Mouse (Mus musculus) right cerebral cortex, postnatal 14 days (tissue): Measurements from ENCODE around the gene Copz2.

ENCODE experiments used
- DNase-seq: peaks from one replicate; pipeline ENCODE4 v3.0.0; 2022

Gene Copz2

DNA sequence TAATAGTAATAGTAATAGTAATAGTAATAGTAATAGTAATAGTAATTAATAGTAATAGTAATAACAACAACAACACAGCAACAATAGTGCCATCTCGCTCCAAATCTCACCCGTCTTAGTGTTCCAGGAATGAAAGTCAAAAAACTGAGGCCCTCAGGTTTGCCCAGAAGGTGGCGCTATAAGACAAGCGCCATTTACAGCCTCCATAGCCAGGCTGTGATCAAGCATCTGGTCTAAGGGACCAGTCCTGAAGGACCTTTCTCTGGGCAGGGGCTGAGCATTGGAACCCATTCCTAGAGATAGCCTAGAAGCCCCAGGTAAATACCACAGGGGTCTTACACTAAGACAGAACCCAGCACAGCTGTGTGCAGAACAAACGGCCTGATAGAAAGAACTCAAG lies 17.5 kb downstream of the Copz2 start:
- DNase-seq: peak; percentile 62

DNA sequence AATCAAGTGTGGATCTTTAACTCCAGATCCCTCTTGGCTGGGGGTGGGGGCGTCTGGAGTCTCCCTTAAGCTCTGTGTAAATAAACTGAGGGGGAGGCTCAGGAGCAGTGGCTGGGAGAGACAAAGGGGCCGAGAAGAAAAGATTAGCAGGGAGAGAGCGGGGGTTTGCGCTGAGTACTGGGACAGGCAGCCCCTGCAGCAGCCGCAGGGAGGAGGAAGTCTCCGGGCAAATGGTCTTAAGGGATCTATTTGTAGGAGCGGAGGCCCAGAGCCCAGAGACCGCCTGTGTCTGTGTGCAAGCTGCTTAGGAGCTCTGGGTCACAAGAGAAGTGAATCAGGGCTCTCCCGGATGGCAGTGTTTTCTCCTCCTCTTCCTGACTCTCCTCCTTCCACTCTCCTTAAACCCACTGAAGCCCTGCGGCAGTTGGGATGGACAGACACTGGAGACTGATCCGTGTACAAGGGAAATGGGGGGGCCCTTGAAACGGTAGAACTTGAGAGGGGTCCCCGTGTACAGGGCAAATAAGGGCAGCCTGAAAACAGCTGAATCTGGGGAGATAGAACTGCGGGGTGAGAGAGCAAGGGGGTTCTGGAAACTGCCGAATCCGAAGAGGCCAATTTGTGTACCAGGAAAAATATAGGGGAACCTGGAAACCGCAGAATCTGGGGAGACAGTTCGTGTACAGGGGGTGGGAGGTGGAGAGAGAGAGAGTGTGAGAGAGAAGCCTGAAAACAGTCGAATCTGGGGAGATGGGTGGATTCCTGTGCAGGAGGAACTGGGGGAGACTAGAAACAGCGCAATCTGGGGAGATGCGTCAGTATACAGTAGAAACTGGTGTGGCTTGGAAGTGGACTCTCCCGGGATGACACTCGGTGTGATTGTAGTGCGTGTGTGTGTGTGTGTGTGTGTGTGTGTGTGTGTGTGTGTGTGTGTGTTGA lies 23.0 kb downstream of the Copz2 start:
- DNase-seq: peak; percentile 32

DNA sequence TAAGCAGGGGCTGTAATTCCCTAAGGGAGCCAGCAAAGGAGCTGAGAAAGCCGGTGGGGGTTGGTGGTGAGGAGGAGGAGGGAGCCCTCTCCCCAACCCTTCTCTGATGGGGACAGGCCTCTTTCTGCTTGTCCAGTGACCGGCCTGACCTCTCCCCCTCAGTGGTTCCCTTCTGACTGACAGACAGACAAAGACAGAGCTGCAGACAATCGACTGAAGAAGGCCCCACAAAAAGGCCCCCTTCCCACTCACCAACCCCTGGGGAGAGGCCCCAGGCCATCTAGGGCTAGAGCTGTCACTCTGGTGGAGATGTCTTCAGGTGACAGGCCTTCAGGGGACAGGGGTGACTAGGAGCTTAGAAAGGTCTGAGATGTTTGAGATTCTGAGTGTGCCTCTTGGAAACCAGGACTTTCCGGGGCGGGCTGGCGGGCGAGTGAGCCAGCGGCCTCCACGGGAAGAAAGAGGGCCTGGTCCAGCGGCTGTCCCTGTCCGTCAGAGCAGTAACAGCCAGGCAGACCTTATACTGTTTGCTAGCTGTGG lies 24.0 kb downstream of the Copz2 start:
- peak; percentile 34 for DNase-seq

DNA sequence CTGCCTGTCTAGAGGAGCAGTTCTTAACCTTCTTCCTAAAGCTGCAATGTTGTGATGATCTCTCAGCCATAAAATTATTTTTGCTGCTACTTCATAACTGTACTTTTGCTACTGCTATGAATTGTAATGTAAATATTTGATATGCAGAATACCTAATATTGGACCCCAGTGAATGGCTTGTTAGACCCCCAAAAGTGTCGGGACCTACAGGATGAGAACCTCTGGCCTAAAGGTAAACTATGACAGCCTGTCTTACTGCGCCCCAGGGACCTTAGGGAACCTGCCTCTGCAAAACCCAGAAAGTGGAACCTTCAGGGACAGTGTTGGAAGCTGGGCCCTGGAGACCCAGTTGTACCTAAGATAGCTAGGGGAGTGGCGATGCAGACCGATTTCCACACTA lies 25.6 kb downstream of the Copz2 start:
- no peak for DNase-seq

DNA sequence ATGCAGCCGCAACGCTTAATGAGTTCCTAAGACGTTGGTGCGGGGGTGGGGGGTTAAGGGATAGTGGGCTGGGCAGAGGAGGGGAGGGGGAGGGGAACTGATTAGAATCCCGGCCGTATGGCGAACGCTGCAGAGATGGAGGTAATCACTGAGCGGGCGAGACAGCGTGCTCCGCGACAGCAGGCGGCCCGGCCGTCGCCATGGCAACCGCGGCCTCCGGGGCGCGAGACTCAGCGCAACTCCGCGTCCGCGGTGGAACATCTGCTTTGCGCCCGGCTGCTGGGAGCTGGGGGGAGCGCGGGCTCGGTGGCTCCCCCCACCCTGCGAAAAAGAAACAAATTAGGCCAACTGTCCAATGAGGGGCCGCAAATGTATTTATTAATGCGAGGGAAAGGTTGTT lies 26.1 kb downstream of the Copz2 start:
- DNase-seq: peak; percentile 91

DNA sequence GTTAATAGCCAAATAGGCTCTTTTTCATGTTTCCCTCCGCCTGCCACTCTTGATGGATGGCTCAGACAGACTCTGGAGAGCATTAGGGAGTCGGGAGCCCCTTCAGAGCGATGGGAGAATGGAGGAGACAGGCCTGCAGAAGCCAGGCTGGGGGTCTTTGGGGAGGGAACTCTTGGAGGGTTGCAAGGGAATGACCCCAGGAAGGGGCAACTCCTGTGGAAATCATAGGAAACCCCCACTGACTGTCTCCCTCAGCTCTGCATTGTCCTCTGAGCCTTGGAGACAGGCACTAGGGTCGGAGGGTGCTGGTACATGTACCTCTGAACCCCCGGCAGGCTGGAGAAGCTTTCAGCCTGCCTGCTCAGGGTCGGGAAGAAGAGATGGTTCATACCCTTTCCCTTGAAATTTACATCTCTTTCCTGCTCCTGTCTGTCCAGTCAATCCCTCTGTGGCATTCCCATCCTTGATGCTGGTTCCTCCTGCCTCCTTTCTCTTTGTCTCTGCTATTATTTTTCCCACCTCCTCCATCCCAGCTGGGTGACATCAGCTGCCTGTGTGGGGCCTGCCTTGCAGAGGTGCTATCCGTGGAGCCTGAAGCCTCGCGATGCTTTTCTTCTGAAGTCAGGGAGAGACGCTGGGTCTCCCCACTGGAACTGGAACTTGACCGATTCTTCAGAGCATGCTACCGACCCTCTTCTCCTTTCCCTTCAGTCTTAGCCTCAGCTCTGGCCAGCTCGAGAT lies 26.8 kb downstream of the Copz2 start:
- peak; percentile 42 for DNase-seq

DNA sequence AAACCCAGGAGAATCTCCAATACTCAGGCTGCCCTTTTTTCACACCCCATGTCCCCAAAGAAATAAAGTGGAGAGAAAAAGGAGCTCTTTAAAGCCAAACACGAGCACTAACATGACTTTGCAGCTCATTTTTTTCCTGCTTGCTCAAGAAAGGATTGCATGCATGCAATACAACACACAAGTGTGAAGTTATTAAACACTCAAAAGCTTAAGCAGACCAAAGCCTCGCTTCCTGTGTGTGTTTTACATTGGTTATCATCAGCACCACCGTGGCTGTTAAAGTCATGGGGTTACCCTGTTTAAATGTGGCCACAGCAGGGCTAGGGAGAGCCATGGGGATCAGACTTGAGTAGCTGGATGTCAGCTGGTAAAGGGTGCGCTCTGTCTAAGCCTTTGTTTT lies 27.4 kb downstream of the Copz2 start:
- no peak for DNase-seq

DNA sequence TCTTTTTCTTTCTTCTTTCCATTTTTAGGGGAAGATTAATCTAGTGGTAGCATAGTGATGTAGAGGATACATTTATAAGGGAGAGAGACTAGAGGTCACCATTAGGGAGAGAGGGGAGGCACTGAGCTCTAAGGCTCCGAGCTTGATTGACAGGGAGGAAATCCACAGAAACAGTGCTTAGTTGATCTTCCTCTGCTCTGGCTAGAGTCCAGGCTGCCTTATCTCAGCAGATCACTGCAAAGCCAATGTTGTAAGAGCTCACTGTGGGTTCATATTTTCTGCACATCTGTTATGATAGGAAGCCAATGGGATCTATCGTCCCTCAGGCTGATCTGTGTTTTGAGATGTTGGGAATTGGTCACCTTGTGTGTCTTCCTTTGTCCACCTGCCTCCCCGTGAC lies 29.0 kb downstream of the Copz2 start:
- no peak for DNase-seq

DNA sequence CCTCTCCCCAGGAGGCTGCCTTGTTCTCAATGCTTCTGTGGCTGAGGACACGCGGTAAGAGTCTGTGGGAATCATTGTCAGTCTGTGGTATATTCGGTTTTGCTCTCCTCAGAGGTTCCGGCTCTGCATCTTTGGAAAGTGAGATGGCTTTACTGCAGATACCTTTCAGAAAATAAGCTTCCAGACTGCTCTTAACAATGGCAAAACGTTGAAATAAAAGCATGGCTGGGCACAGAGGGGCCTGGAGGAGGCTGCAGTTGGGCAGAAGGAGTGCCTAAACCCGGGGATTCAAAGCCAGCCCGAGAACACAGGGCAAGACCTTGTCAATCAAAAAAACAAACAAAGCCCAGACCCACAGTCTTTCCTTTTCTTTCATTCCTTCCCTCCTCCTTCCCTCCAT lies 29.7 kb downstream of the Copz2 start:
- no peak for DNase-seq

DNA sequence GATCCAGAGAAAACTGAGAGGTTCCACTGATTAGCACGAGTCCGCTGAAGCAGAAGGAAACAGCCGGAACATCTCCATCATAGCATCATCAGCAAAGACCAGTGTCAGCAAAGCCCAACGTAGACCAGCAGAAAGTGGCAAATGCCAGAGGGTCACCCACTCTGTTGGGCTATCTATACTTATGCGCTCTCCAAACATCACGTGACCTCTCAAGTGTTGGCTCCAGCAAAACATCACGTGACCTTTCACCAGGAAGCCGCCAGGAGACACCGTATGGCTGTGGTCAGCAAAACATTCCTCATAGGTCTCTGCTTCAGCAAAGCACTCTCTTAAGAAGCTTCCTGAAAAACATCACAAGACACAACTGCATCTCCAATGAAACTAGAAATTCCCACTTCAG lies 30.6 kb downstream of the Copz2 start:
- no peak for DNase-seq

DNA sequence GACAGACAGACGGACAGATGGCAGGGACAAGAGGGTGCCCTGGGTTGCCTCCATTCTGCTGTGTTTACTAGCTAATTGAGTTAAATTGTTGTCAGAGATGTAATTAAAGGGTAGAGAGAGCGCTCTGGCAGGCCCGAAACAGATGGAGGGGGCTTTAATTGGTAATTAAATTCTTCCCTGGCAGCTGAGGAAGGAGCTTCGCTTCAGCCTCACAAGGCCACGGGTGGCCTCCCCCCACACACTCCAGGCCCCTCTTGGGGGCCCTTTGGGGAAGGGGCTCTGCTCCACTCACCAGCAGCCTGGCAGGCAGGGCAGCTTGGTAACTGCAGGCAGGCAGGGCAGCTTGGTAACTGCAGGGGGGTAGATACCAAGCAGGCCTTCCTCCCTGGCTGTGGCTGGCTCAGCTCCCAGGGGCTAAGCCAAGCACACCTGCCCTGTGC lies 36.3 kb downstream of the Copz2 start:
- no peak for DNase-seq

DNA sequence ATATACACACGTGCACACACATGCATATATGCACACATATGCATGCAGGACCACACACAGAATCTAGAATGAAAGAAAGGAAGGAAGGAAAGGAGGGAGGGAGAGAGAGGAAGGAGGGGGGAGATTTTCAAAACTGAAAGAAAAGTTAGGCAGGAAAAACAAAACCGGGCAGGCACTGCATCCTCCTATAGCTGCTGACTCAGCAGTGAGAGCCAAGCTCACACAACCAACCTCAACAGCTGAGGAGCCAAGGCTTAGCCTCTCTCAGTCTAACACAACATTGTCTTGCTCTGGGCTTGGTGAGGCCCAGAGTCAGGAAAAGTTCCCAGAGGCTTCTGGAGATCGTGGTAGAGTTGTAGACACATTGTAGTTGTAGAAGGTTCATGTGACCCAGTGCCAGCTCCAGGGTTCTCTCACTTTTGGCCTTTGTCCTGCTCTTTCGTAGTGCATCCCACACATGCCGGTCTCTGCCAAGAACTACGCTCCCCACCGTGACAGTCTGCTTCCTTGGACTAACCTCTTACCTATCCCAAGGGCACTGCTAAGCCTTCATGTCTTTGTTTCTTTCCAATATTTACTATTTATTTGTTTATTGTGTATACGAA lies 37.4 kb downstream of the Copz2 start:
- no peak for DNase-seq

DNA sequence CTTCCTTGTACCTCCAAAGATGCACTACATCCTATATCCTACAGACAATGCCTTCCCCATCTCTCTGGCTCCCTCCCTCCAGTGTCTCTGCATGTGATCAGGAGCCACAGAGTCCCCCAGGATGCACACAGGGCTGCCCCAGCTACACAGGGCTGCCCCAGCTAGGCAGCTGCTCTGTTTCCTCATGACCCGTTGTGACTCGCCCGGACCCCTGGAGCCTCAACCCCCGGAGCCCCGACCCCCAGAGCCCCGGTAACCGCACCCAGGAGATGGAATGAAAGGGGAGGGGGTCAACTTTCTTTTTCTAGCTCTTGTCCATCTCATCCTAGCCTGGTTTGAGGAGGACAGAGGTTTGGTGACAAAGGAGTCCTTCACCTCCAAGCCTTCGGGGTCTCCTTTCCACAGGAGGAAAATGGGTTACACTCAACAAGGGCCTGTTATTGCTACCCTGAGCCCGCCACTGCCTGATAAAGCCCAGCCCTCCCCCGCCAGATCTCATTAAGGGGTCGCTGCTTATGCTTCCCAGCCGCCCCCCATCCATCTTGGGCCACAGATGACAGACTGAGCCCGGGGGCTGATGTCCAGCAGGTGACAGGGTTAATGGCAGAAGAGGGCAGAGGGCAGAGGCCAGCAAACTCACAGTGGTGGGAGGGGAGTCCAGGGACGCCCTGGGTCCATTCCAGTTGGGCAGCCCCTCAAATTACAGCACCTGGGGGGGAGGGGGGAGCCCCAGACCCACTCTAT lies 42.3 kb downstream of the Copz2 start:
- no peak for DNase-seq

DNA sequence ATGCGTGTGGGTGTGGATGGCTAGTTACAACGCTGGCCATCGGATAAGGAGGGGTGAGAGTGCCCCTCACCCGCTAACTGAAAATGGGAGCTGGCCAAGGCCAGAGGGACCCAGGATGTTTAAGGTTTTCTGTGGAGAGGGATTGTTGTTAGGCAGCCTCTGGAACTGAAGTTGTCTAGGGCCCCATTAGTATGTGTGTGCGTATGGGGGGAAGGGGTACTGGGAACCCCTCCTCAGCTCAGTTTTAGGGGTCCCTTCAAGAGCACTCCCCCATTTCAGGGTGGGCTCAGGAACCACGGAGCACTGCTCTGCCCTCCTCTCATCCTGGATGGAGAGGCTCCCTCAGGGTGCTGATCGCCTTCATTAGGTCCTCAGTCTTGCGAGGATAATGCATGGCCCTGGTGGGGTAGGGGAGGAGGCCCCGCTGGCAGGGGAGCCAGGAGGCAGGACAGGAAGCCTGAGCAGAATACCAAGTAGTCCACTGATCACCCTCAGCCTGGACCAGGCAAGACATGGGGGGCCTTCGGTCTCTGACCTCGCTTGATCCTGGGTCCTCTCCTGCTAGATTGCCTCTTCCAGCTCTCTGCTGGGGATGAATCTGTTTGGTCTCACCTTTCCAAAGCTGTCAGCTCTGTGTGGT lies 43.7 kb downstream of the Copz2 start:
- DNase-seq: no peak

DNA sequence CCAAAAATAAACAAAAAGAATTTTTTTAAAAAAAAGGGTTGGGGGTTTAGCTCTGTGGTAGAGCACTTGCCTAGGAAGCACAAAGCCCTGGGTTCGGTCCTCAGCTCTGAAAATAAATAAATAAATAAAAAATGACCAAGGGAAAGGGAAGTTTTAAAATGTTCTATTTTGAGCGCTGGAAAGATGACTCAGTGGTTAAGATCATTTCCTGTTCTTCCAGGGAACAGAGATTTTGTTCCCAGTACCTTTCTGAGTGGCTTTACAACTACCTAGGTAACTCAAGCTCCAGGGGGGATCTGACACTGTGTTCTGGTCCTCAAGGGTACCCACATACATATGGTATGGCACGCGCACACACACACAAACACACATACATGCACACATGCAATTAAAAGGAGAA lies 46.2 kb downstream of the Copz2 start:
- DNase-seq: no peak

DNA sequence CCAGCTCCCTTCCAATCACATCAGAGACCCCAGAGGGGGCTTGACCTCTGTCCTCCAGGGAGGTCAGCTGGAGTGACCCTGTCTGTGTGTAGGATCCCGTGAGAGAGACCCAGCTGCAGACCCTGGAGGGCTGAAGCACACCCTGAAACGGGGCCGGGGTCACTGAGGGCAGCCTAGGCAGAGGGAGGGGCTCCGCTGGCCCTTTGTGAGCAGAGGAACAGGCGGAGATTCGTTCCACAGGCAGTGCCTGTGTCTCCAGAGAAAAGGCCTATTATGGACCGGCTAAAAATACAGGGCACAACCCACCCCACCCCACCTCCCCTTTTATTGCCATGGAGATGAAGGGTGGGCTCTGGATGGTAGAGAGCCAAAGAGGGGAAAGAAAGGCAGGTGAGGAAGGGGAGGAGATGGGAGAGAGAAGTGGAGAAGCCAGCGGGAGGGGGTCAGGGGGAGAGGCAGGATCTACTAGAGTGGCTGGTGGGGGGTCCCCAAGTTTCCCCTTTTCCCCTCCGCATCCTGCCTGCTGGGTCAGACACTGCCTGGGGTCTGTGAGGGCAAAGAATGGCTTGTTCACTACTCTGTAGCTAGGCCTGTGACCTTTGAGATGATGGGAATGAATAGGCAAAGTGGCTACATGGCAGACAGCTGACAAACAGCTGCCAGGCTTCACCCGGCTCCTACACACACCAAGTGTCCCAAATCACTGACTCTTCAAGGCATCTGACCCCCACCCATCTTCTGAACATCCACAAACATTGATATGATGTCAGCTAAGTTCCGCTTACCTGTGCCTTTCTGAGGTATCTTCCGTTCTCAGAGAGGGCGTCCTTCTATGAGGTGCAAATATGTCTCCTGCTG lies 50.0 kb downstream of the Copz2 start:
- DNase-seq: no peak

DNA sequence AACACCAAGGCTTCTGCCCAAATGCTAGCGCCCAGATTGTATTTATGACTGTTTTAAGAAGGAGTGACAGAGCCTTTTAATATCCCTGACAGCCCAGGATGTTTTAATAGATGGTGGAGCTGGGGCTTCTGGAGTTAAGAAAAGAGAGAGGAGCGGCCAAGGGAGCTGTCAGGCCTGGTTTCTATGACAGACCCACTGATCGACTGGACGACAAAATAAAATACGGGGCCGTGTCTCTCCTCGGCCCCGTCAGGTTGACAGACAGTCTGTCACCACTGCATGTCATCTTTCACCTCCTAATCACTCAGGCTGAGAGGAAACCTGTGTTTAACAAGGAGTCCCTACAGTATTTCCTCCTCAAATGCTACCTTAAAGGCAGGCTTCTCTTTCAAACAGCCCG lies 51.7 kb downstream of the Copz2 start:
- DNase-seq: no peak

DNA sequence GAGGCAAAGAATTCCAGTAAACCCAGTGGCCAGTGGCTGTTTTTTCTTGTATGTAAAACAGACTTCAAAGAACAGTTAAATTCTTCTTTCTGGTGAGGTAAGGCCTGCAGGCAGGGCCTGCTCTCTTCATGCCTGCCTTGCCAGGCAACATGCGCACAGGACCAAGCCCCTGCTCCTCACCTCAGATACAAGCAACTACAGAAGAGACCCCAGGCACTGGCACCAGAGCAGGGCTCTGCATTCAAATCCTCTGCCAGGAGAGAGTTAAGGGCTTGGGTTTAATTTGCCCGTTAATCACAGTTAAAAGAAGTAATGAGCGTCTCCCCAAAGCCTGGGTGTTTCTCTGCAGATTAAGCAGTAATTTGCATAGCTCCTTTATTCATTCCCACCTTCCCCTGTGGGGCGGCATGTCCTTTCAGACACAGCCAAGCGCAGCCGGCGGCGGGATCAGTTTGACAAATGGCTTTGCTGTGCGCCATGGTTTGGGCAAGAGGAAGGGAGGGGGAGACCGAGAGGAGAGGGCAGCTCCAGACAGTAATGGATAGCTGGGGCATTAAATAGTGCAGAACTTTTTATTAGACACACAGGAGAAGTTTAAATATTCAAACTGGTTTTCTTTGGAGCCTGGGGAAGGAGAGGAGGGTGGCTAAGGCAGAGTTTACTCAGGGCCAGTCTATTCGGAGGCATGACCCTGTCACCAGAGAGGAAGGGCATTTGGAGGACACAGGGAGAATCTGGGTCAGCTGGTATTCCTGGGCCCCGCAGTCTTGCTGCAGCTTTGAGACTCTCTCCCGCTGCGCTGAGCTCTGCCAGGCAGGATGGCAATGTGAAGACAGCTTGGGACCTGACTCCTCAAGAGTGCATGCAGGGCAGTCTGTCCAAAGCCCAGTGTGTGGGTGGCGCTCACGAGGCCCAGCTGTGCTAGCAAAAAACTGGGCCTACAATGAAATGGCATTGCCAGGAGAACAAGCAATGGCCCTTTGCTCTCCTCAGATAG lies 53.3 kb downstream of the Copz2 start:
- no peak for DNase-seq

DNA sequence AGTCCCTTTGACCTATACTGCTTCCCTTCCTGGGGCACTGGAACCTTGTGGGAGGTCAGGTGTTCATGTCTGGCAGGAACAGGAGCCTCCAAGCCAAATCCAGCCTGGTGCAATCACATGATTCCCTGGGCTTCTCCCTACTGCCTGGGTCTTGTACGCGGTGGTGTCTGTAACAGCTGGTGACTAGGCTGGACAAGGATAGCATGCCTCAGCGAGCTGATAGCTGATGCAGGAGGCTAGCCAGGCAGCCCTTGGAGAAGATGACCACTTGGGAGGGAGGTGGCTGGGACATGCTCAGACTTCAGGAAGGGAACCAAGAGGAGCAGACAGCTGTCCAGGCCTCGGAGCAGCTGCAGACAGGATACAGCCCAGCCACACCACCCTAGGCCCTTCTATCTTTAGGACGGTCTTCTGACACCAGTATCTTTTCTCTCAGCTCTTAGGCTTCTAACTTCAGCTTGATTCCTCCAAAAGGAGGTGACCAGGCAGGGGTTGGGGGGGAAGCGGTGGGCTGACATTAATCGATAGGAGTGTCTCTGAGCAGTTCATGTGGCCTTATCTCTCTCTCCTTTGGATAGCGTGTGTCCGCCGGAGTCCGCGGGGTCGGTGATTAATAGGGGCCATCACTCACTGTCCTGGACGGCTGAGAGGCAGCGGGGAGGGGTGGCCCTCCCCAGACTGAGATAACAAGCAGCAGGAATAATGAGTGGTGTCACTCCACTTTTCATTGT lies 56.9 kb downstream of the Copz2 start:
- no peak for DNase-seq
